Mouse (Mus musculus) Patski (cell line): ENCODE measurements around the gene Hoxc5. TPM values are rescaled to one million over a fixed set of nuclear protein-coding genes. Genes with fewer than 3 reads are reported as not detected.

Experiments used
- ATAC-seq: fragments of 100-300 bp; one replicate; pipeline ENCODE4 v1.8.0; 2021
- CTCF ChIA-PET: fragments of 350-600 bp; sonication (Branson Sonifier 250); formaldehyde crosslinking; loops from one replicate; lab custom pipeline; 2022; ENCODE audit warnings: inconsistent platforms; lab: Charles Lee
- POLR2A ChIA-PET: fragments of 350-600 bp; sonication (Branson Sonifier 250); formaldehyde crosslinking; loops from one replicate; lab custom pipeline; 2022; ENCODE audit warnings: antibody characterized with exemption, inconsistent platforms; lab: Charles Lee
- DNase-seq: peaks from one replicate; pipeline ENCODE4 v3.0.0-alpha.2; 2011; ENCODE audit warnings: low read depth, low spot score
- H3K27me3 ChIP-seq: fragments of 371-371 bp; one replicate; pipeline ENCODE4 v1.5.1; 2021
- CTCF ChIP-seq: fragments of 100-300 bp; IDR thresholded peaks from one replicate; pipeline ENCODE4 v1.5.1; 2021
- in situ Hi-C: fragments of 300-500 bp; cut with MboI; formaldehyde crosslinking; loops from 3 replicates; pipeline ENCODE4 v1.11.1; 2018; ENCODE audit warnings: low pct_unique_long_range_greater_than_20kb, mixed read lengths
- polyA plus RNA-seq: library from polyadenylated mRNA; unstranded; gene quantifications from one replicate; pipeline ENCODE4 v1.2.3, GENCODE M21; 2021

Hoxc5 gene
- polyA plus RNA-seq, 1 experiment from 2014 or later = 0.56 TPM

- ATAC-seq (no peak), DNase-seq (no peak)
- H3K27me3 ChIP-seq = no peaks in the 10 kb centered on the region
- ChIA-PET POLR2A (interaction anchor here (0.6 kb wide), 1 partner anchor 273 kb away, joined by 5 read pairs; no protein-coding TSS in a partner anchor), CTCF (interaction anchor here (1.0 kb wide), 1 partner anchor 12 kb away, joined by 3 read pairs; no protein-coding TSS in a partner anchor)
- in situ Hi-C loops = no loop called here
- TF ChIP-seq CTCF = no peak
These were observed 75.0 kb downstream of the Hoxc5 start for GRCm38 (mm10) chr15:103042209-103042608.

DNA sequence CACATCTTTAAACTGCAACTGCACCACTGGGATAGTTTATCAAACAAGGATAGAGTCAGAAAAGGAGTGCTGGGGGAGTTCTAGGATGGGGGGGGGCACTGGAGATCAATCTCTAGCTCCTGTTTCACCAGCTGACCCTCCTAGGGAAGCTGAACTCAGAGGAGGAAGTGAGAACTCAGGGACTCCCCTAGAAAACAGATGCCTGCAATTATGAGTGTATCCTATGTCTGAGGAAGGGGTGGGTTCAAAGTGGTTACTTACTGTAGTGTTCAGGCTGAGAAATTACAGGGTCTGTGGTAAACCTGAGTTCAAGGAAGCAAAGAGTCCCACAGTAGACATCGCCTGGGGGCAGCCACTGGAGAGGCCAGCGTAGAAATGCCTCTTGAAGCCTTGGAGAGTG, 84.4 kb downstream of the Hoxc5 start:
- no peak for DNase-seq
- CTCF ChIA-PET = no interaction called here
- no peaks in the 10 kb centered on the region for H3K27me3 ChIP-seq
- no peak for TF ChIP-seq CTCF
- POLR2A ChIA-PET = no interaction called here
- in situ Hi-C loops = no loop called here
- no peak for ATAC-seq

DNA sequence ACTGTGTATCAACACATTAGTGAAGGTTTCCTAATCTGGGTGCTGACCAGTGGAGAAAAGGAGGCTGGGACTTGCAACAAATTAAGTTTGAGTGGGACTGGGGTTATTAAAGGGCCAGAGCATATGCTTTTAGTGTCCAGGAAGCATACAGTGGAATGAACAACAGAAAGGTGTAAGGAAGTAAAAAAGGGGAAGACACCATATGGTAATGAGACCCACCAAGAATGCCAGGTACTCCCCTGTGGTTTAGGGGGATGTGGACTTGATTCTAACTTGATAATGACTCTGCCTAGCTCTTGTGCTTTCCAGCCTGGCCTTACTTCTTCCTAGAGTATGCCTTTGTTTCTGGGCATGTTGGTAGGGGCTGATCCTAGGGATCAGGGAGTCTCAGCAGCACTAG, 86.0 kb downstream of the Hoxc5 start:
- no peaks in the 10 kb centered on the region for H3K27me3 ChIP-seq
- ATAC-seq (no peak), DNase-seq (no peak)
- ChIA-PET CTCF (no interaction called here), POLR2A (interaction anchor here (0.6 kb wide), 1 partner anchor 13 kb away, joined by 9 read pairs; no protein-coding TSS in a partner anchor)
- in situ Hi-C loops = no loop called here
- no peak for TF ChIP-seq CTCF

DNA sequence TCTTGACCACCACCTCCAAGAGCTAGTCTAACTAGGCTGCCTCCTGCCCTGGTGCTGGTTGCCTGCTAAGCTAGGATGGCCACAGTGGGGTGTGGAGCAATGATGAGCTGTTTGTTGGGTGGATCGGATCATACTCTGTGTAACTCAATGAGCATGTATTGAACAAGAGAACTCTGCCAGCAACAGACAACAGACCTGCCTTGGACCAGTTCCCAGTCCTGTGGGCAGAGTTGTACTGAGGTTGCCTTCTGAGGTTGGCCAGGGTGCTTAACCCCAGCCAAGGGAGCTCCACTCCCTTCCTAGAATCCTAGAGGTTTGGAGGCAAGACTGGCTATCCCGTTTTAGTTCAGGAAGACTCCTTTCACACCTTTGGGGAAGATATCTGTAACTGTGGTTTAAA, 89.2 kb downstream of the Hoxc5 start:
- no peaks in the 10 kb centered on the region for H3K27me3 ChIP-seq
- ATAC-seq (no peak), DNase-seq (no peak)
- ChIA-PET POLR2A (no interaction called here), CTCF (interaction anchor here (0.9 to 1.4 kb wide), 5 partner anchors 9 to 97 kb away, joined by 3 to 5 read pairs (median 3); no protein-coding TSS in a partner anchor)
- no peak for TF ChIP-seq CTCF
- in situ Hi-C loops = no loop called here

DNA sequence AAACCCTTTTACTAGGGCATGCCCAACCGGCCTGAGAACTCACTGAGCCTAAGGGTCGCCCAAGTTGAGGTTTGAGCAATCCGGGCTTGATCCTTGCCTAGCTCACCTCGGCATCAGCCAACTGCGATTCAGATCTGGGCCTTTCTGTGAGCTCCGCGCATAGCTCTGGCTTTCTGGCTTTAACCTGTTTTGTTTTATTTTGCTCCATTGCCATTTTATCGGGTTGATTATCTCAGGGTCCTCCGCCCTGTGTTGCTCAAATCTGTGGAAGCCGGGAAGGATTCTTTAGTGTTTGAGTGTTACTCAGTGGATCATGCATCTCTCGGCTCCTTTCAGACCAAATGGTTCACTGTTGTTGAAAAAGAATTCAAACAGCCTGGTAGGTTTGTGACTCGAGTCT, 91.5 kb downstream of the Hoxc5 start:
- ATAC-seq = no peak
- in situ Hi-C loops = no loop called here
- no peak for DNase-seq
- ChIA-PET CTCF (no interaction called here), POLR2A (no interaction called here)
- no peaks in the 10 kb centered on the region for H3K27me3 ChIP-seq
- no peak for TF ChIP-seq CTCF

DNA sequence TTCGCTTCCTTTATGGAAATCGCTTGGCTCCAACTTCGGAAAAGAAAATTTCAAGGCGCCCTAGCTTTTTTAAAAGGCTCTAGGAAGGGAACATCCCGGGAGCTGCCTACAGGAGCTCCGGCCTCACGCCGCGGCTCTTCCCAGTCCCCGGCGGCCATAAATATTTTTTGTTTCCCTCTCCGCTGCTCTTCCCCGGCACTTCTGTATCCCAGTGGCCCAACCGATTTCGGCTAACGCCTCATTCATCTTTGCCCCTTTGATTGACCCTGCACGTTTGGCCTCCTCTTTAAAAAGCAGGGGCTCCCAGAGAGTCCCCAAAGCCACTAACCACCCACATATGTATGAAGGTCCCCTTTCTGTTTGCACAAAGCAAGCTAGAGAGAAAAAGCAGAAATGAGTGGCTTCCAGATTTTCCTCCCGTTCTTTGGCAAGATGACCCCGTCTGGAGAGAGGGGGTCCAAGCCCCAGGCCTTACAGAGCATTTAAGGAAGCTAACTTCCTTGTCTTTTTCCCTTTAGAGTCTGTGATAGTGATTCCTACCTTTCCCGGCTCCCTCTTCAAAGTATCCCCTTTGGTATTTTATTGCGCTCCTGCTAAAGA, 92.2 kb downstream of the Hoxc5 start:
- ATAC-seq (no peak), DNase-seq (no peak)
- in situ Hi-C loops = no loop called here
- H3K27me3 ChIP-seq = no peaks in the 10 kb centered on the region
- ChIA-PET POLR2A (no interaction called here), CTCF (interaction anchor here (1.3 kb wide), 1 partner anchor 10 kb away, joined by 3 read pairs; no protein-coding TSS in a partner anchor)
- no peak for TF ChIP-seq CTCF

DNA sequence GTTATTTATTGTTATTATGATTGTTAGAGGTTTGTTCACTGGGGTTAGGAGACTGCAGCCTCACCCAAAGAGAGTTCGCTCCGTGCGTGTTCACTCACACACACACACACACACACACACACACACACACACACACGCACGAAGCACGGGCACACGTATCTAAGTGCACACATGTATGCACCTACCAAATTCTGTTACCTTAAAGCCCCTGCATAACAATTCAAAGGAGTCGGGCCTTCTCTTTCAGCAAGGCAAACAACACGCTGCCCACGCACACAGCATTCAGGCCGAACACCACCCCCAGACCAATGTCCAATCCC, 92.7 kb downstream of the Hoxc5 start:
- in situ Hi-C loops = no loop called here
- ATAC-seq (no peak), DNase-seq (no peak)
- no peak for TF ChIP-seq CTCF
- ChIA-PET CTCF (interaction anchor here (1.3 kb wide), 1 partner anchor 9 kb away, joined by 3 read pairs; no protein-coding TSS in a partner anchor), POLR2A (no interaction called here)
- H3K27me3 ChIP-seq = no peaks in the 10 kb centered on the region

- DNase-seq = no peak
- ChIA-PET POLR2A (no interaction called here), CTCF (interaction anchor here (1.3 kb wide), 1 partner anchor 9 kb away, joined by 3 read pairs; no protein-coding TSS in a partner anchor)
- no peaks in the 10 kb centered on the region for H3K27me3 ChIP-seq
- in situ Hi-C loops = no loop called here
- ATAC-seq = no peak
- no peak for TF ChIP-seq CTCF
These were observed 93.3 kb downstream of the Hoxc5 start for GRCm38 (mm10) chr15:103060341-103061130.

DNA sequence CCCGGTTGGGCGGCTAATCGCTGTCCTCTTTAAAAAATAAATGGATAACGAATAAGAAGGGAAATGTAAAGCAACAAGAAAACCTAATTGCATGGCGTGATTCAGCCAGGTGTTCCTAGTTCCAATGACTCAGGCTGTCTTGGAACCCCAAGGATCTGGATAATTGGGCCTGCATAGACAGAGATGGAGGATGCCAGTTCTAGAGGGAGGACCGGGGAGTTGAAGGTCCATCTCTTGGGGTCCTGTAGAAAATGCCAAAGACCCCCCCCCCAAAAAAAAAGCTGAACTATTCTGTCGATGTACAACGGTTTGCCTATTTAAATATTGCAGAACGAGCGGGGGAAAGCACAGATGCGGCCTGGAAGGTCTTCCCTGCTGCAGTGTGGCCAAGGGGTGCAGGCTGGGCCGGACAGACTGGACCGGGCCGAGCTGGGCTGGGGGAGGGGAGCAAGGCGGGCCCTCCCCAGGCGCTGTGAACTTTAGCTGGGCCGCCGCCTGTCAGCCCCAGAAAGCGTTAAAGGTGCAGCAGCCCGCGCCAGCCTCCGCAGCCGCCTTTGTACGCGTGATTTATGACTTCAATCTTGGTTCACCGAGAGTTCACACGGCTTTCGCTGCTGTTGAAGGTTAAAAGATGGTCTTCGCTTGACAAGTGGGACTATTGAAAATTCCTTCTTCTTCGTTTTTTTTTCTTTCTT, 94.0 kb downstream of the Hoxc5 start:
- TF ChIP-seq CTCF = no peak
- DNase-seq (no peak), ATAC-seq (no peak)
- in situ Hi-C loops = no loop called here
- ChIA-PET POLR2A (no interaction called here), CTCF (no interaction called here)
- no peaks in the 10 kb centered on the region for H3K27me3 ChIP-seq

DNA sequence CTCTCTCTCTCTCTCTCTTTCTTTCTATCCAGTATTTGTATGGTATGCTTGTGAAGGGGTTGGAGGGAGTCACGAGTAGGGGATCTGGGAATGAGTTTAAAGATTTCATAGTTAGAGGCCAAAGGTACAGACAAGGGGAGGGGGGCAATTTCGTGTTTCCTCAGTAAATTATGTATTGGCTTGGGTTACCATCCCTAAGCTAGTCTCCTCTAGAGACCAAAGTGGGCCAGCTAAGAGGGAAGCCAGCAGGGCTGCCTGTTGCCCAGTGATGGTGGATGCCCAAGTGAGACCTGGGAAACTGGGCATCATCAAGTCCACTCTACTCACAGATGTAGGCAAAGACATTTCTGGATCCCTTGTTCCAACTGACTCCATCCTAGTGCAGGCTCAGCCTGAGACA, 94.7 kb downstream of the Hoxc5 start:
- ChIA-PET CTCF (no interaction called here), POLR2A (no interaction called here)
- no peaks in the 10 kb centered on the region for H3K27me3 ChIP-seq
- DNase-seq = no peak
- in situ Hi-C loops = no loop called here
- no peak for ATAC-seq
- TF ChIP-seq CTCF = no peak
